Mouse (Mus musculus) lung, postnatal 0 days (tissue): Measurements from ENCODE around the gene Ngdn.

ENCODE experiments used
- CTCF ChIP-seq: IDR thresholded peaks from 2 replicates; pipeline ENCODE4 v1.5.1; 2016; ENCODE audit warnings: antibody characterized with exemption, mild to moderate bottlenecking
- EP300 ChIP-seq: IDR thresholded peaks from 2 replicates; pipeline ENCODE4 v1.6.1; 2016; ENCODE audit warnings: antibody characterized with exemption, mild to moderate bottlenecking, control low read depth

GRCm38 (mm10) chr14:54996793-54997192 lies 18.5 kb upstream of the Ngdn start:
- TF ChIP-seq CTCF (no peak), EP300 (no peak)
